Mouse (Mus musculus): ENCODE measurements around the gene Syngr3.
A peak's percentile ranks its signal among the peaks of the same experiment; 100 is the strongest.
"Not testable (repeated sequence)": the region's sequence is repeated elsewhere in the genome, so short reads cannot be mapped to it uniquely, and the experiment has no call there.

Gene Syngr3

GRCm38 (mm10) chr17:24676877-24677276 is 12.9 kb downstream of the Syngr3 start:
- no peak for DNase-seq (ENCODE audit: low spot score in 2 of 2)

- peak in 1 of 2 experiments; percentile 61 for DNase-seq (ENCODE audit: low spot score in 2 of 2)
These were observed 13.6 kb downstream of the Syngr3 start for GRCm38 (mm10) chr17:24676187-24676586.

DNA sequence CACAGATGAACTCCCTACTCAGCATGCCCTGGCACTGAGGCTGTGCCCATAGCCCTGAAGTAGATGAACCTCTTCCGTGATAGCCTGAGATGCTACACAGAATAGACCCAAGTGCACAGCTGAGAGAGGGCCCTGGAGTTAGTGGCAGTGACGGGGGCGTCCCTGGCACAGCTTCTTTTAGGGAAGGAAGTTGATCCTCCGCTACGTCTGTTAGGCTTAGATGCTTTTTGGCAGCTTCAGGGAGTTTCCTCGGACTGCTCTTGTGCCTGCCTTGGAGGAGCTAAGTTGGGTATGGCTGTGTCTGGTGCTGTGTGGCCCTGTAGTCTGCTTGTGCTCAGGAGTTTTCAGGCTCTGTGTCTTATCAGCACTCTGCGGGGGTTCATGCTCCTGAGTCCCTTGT is 15.5 kb downstream of the Syngr3 start:
- no peak for DNase-seq (ENCODE audit: low spot score in 2 of 2)

- no peak for DNase-seq (ENCODE audit: low spot score in 2 of 2)
These were observed 17.6 kb downstream of the Syngr3 start for GRCm38 (mm10) chr17:24672141-24672540.

GRCm38 (mm10) chr17:24671346-24671745 is 18.4 kb downstream of the Syngr3 start:
- no peak for DNase-seq (ENCODE audit: low spot score in 2 of 2)

- no peak for DNase-seq (ENCODE audit: low spot score in 2 of 2)
These were observed 19.4 kb downstream of the Syngr3 start for GRCm38 (mm10) chr17:24670246-24670844.

GRCm38 (mm10) chr17:24669545-24670245 is 20.1 kb downstream of the Syngr3 start, which contains the start of gene Zfp598:
TSS of gene Zfp598 (plus strand) at chr17:24669687.
- peak; percentile 88 to 94 for DNase-seq (ENCODE audit: low spot score in 2 of 2)

GRCm38 (mm10) chr17:24669214-24669544 is 20.6 kb downstream of the Syngr3 start:
- DNase-seq (ENCODE audit: low spot score in 2 of 2), result not testable (repeated sequence)

- DNase-seq (ENCODE audit: low spot score in 2 of 2), result no peak
These were observed 22.3 kb downstream of the Syngr3 start for GRCm38 (mm10) chr17:24667416-24667815.

DNA sequence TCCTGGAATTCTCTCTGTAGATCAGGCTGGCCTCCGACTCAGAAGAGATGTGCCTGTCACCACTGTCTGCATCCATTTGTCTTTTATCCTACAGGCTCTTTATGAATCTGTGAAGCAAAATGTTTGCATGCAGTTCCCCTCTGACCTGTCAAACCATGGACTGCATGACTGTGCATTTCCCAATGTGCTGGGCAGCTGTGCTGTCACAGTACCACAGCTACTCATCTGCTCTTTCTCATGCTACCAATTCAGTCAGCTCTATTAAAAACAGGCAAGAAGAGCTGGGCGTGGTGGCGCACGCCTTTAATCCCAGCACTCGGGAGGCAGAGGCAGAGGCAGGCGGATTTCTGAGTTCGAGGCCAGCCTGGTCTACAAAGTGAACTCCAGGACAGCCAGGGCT is 22.7 kb downstream of the Syngr3 start:
- DNase-seq (ENCODE audit: low spot score in 2 of 2), result not testable (repeated sequence)

GRCm38 (mm10) chr17:24658017-24658758 is 31.6 kb downstream of the Syngr3 start, which contains the start of gene Npw:
TSS of gene Npw (minus strand) at chr17:24658457.
- DNase-seq (ENCODE audit: low spot score in 2 of 2), result no peak

GRCm38 (mm10) chr17:24654969-24655368 is 34.8 kb downstream of the Syngr3 start:
- DNase-seq (ENCODE audit: low spot score in 2 of 2), result no peak

- peak in 1 of 2 experiments; percentile 56 for DNase-seq (ENCODE audit: low spot score in 2 of 2)
These were observed 35.6 kb downstream of the Syngr3 start for GRCm38 (mm10) chr17:24653967-24654710.

GRCm38 (mm10) chr17:24651835-24652234 is 37.9 kb downstream of the Syngr3 start:
- no peak for DNase-seq (ENCODE audit: low spot score in 2 of 2)

DNA sequence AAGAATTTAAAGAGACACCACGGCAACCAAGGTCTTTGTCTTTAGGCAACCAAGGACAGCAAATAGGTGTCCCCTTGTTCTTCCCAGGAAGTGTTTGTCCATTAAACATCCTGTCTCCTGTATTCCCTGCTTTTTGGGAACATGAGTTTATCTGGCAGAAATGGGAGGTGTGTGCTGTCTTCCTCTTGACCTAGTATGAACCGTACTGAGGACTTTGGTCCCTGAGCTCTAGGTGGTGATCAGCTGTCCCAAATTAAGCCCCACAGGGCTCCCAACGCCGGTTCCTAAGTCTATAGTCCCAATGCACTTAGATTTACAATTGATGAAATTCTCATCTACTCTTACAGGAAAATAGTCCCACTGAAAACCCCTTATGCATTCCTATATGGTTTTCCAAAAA is 39.0 kb downstream of the Syngr3 start:
- no peak for DNase-seq (ENCODE audit: low spot score in 2 of 2)

- DNase-seq (ENCODE audit: low spot score in 2 of 2), result no peak
These were observed 39.6 kb downstream of the Syngr3 start, which contains the start of gene Slc9a3r2 for GRCm38 (mm10) chr17:24650070-24650616. TSS of gene Slc9a3r2 (minus strand) at chr17:24650327.

DNA sequence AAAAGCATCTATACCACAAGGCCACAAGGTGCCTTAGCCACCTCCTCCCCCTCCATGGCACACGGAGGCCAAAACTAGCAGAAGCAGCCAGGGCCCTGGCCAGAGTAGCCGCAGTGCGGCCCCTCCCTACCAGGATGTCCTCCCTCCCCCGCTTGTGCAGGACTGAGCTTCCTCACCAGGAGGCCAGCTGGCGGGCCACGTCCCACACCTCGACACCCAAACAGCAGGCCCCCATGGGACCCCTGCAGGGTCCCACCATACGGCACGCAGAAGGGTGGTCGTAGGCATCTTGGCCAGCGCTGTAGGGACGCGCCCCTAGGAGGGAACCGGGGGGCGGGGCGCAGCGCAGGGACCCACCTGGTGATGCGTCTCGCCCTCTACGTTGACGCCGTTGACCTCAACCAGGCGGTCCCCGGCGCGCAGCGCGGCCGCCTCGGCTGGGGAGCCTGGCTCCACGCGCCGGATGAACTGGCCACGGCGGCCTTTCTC is 40.1 kb downstream of the Syngr3 start:
- DNase-seq (ENCODE audit: low spot score in 2 of 2), result no peak

GRCm38 (mm10) chr17:24648731-24649377 is 40.9 kb downstream of the Syngr3 start:
- no peak for DNase-seq (ENCODE audit: low spot score in 2 of 2)

DNA sequence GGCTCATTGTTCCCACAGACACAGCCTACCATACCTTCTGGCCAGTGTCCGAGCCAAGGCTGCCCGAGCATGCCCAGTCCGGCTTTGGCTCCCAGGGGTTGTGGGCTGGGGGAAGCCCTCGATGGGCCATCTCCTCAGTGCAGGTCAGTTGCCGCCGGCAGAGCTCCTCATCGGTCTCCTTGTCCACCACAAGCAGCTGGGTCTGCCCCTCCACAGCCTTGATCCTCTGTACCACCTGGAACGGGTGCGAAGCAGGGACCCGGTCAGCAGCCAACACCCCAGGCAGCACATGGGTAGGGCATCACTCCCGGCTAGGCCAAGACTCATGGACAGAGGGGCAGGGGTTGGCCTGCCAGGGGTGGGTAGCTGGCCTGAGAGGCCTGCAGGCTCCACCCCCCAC is 42.3 kb downstream of the Syngr3 start:
- no peak for DNase-seq (ENCODE audit: low spot score in 2 of 2)

DNA sequence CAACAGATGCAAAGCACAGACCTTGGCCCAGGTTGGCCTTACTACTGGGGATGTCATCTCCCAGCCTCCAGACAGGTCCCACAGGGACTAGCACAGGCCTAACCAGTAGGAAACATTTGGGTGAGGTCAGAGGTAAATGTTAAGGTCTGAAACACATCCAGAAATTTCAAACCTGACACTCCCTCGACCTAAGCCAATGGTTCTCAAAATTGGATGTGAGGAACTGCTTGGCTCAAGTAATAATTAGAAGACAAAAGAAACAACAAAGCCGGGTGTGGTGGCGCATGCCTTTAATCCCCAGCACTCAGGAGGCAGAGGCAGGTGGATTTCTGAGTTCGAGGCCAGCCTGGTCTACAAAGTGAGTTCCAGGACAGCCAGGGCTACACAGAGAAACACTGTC is 43.4 kb downstream of the Syngr3 start:
- DNase-seq (ENCODE audit: low spot score in 2 of 2), result no peak

DNA sequence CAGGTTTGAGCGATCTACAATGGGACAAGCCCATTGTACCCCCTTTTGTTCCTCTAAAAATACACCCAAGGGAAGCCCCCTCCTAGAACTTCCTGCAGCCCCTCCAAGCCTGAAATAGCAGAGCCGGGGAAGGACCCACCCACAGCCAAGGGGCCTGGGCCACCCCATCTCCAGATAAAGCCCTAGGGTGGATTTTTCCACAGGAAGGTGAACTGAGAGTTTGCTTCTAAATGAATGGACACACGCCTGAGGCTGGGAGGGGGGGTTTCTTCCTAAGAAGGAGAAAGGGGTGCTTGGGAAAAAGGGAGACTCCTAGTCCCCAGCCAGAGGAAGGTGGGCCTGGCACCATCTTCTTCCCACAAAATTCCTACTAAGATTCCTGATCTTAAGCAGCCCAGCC is 43.8 kb downstream of the Syngr3 start:
- DNase-seq (ENCODE audit: low spot score in 2 of 2), result no peak
